In genomic region chr12:73403906-73404474, GRCm38 (mm10) we compare ENCODE assay signal across 18 mouse cellular contexts.
DNase-seq lines count a peak whose midpoint lies in the region; ATAC-seq and TF ChIP-seq lines count a peak whose summit lies in the region.
"Had no signal": no experiment of that assay in that cellular context is flagged by ENCODE, and none has a peak within 500 bp of the region (broad histone marks: within the 10 kb centered on the region; RNA-seq: fewer than 3 reads in every experiment).

No protein-coding gene starts in this region.

- TF ChIP-seq CTCF in gastrocnemius, adult 2 months (IDR thresholded peaks at IDR 0.05) = no peak
- TF ChIP-seq CTCF in lung, postnatal 0 days (IDR thresholded peaks at IDR 0.05) = no peak

- no peaks in the 10 kb centered on the region for H3K36me3 ChIP-seq in heart, embryonic 12.5 days
- H3K36me3 ChIP-seq in limb, embryonic 14.5 days (ENCODE audit: control insufficient read depth, insufficient read depth, low read length) = no peaks in the 10 kb centered on the region
- H3K36me3 ChIP-seq in lung, postnatal 0 days (ENCODE audit: insufficient read depth, low read length) = no peaks in the 10 kb centered on the region
- H3K36me3 ChIP-seq: embryonic facial prominence, embryonic 15.5 days; hindbrain, embryonic 13.5 days; intestine, embryonic 15.5 days; kidney, embryonic 15.5 days; limb, embryonic 12.5 days had no signal

- TF ChIP-seq EP300 in lung, postnatal 0 days (IDR thresholded peaks at IDR 0.05) = no peak

- H3K4me2 ChIP-seq in heart, embryonic 12.5 days = no peak overlapping the region
- H3K4me2 ChIP-seq in limb, embryonic 14.5 days (replicated peaks; ENCODE audit: low read depth, low read length, severe bottlenecking) = no peak overlapping the region
- no peak overlapping the region for H3K4me2 ChIP-seq in lung, postnatal 0 days (replicated peaks; ENCODE audit: low read depth, low read length)
- H3K4me2 ChIP-seq: embryonic facial prominence, embryonic 15.5 days; hindbrain, embryonic 13.5 days; intestine, embryonic 15.5 days; kidney, embryonic 15.5 days; limb, embryonic 12.5 days; midbrain, embryonic 11.5 days had no signal

- WGBS in heart, embryonic 12.5 days = 35% methylated on average over 13 of the region's 13 CpGs
- WGBS in limb, embryonic 14.5 days = 57% methylated on average over 13 of the region's 13 CpGs
- 43% methylated on average over 13 of the region's 13 CpGs for WGBS in lung, postnatal 0 days

- no peak for DNase-seq in heart, adult 18-20 months
- DNase-seq in gastrocnemius, adult 2 months = peak; percentile 87
- DNase-seq in gastrocnemius, postnatal 14 days = peak; percentile 42
- DNase-seq in limb, embryonic 14.5 days (ENCODE audit: low spot score) = no peak
- no peak for DNase-seq in lung, postnatal 0 days (ENCODE audit: low spot score)
- DNase-seq in left cerebral cortex, postnatal 36 days (ENCODE audit: low spot score in 2 of 2) = no peak
- DNase-seq: cerebellum, adult 11-12 months; liver, postnatal 0 days; lung, postnatal 36 days had no signal

- no peaks in the 10 kb centered on the region for H3K9me3 ChIP-seq in heart, embryonic 12.5 days (replicated peaks)
- H3K9me3 ChIP-seq in limb, embryonic 14.5 days (ENCODE audit: control insufficient read depth, low read length) = no peaks in the 10 kb centered on the region
- H3K9me3 ChIP-seq in lung, postnatal 0 days (ENCODE audit: low read length) = no peaks in the 10 kb centered on the region
- H3K9me3 ChIP-seq: embryonic facial prominence, embryonic 15.5 days; hindbrain, embryonic 13.5 days; intestine, embryonic 15.5 days; kidney, embryonic 15.5 days; limb, embryonic 12.5 days had no signal

- intact Hi-C loops in gastrocnemius, adult 2 months (cut with DNase I) = loop anchor here (2.0 kb wide), 1 partner anchor 359 kb away; no protein-coding TSS in a partner anchor
- intact Hi-C loops in gastrocnemius, postnatal 14 days (cut with DNase I; ENCODE audit: low total_unique reads) = no loop called here
- intact Hi-C loops in left cerebral cortex, postnatal 36 days (cut with DNase I) = no loop called here

- no peaks in the 10 kb centered on the region for H3K27me3 ChIP-seq in heart, embryonic 12.5 days (replicated peaks)
- H3K27me3 ChIP-seq in limb, embryonic 14.5 days (ENCODE audit: control insufficient read depth, insufficient read depth, low read length) = 0 out of 2 replicates have a peak, but pooled peaks cover 4% of the 10 kb centered on the region
- no peaks in the 10 kb centered on the region for H3K27me3 ChIP-seq in lung, postnatal 0 days (replicated peaks; ENCODE audit: insufficient read depth, low read length)
- H3K27me3 ChIP-seq: embryonic facial prominence, embryonic 15.5 days; hindbrain, embryonic 13.5 days; intestine, embryonic 15.5 days; kidney, embryonic 15.5 days had no signal

- peak overlapping the region; percentile 95 for H3K27ac ChIP-seq in heart, embryonic 12.5 days (ENCODE audit: poor library complexity, severe bottlenecking)
- H3K27ac ChIP-seq in gastrocnemius, adult 2 months = peak overlapping the region; percentile 99
- H3K27ac ChIP-seq in limb, embryonic 14.5 days (replicated peaks; ENCODE audit: low read depth, low read length) = no peak overlapping the region
- no peak overlapping the region for H3K27ac ChIP-seq in lung, postnatal 0 days (ENCODE audit: low read length)
- H3K27ac ChIP-seq: embryonic facial prominence, embryonic 15.5 days; hindbrain, embryonic 13.5 days; intestine, embryonic 15.5 days; kidney, embryonic 15.5 days; layer of hippocampus, adult 2 months; limb, embryonic 12.5 days had no signal

- H3K9ac ChIP-seq in heart, embryonic 12.5 days = no peak overlapping the region
- H3K9ac ChIP-seq in limb, embryonic 14.5 days (ENCODE audit: low read depth, low read length, severe bottlenecking) = no peak overlapping the region
- no peak overlapping the region for H3K9ac ChIP-seq in lung, postnatal 0 days (replicated peaks; ENCODE audit: low read depth)
- H3K9ac ChIP-seq: embryonic facial prominence, embryonic 15.5 days; hindbrain, embryonic 13.5 days; intestine, embryonic 15.5 days; kidney, embryonic 15.5 days; limb, embryonic 12.5 days; liver, postnatal 0 days had no signal

- TF ChIP-seq POLR2A in limb, embryonic 14.5 days (IDR thresholded peaks at IDR 0.05; ENCODE audit: borderline replicate concordance, extremely low read depth, insufficient read depth, insufficient read length) = no peak

- ATAC-seq in heart, embryonic 12.5 days (ENCODE audit: insufficient number of reproducible peaks, low FRiP score) = no peak
- peak; percentile 42; the same call in 1 of the 2 replicates for ATAC-seq in limb, embryonic 14.5 days (ENCODE audit: low FRiP score, low read depth)
- no peak for ATAC-seq in lung, postnatal 0 days
- ATAC-seq: CD4-positive, CD25-positive, alpha-beta regulatory T cell, adult 4 months; intestine, embryonic 15.5 days; liver, postnatal 0 days had no signal

- H3K4me1 ChIP-seq in heart, embryonic 12.5 days (replicated peaks) = peaks cover 37% of the 10 kb centered on the region
- peaks cover 25% of the 10 kb centered on the region for H3K4me1 ChIP-seq in limb, embryonic 14.5 days (ENCODE audit: control insufficient read depth, insufficient read depth, low read length)
- H3K4me1 ChIP-seq in lung, postnatal 0 days (ENCODE audit: insufficient read depth, low read depth, low read length) = no peaks in the 10 kb centered on the region

- H3K4me3 ChIP-seq in heart, embryonic 12.5 days = no peak overlapping the region
- peak overlapping the region; percentile 49 for H3K4me3 ChIP-seq in gastrocnemius, adult 2 months
- H3K4me3 ChIP-seq in limb, embryonic 14.5 days (replicated peaks; ENCODE audit: low read length) = no peak overlapping the region
- H3K4me3 ChIP-seq in lung, postnatal 0 days (ENCODE audit: low read depth, low read length) = no peak overlapping the region
- H3K4me3 ChIP-seq: embryonic facial prominence, embryonic 15.5 days; hindbrain, embryonic 13.5 days; intestine, embryonic 15.5 days; kidney, embryonic 15.5 days; layer of hippocampus, adult 2 months; limb, embryonic 12.5 days had no signal

Comparison
In these comparisons a context has a peak if more than half of its experiments do, and no peak if none do; other contexts are left out.
1. H3K27ac ChIP-seq: peak in heart, embryonic 12.5 days (single experiment) and gastrocnemius, adult 2 months (single experiment); none in limb, embryonic 14.5 days (single experiment) and lung, postnatal 0 days (single experiment).
2. DNase-seq: peak in gastrocnemius, adult 2 months (single experiment) and gastrocnemius, postnatal 14 days (single experiment); none in heart, adult 18-20 months (0 of 2), limb, embryonic 14.5 days (single experiment), lung, postnatal 0 days (single experiment) and left cerebral cortex, postnatal 36 days (0 of 2).